Mouse (Mus musculus): ENCODE results near the gene Icosl. TPM values are rescaled to one million over a fixed set of nuclear protein-coding genes. Genes with fewer than 3 reads are reported as not detected.
A peak's percentile ranks its signal among the peaks of the same experiment; 100 is the strongest.

Gene Icosl
- polyA plus RNA-seq, 1 experiment from 2014 or later: 0.81 TPM

DNA sequence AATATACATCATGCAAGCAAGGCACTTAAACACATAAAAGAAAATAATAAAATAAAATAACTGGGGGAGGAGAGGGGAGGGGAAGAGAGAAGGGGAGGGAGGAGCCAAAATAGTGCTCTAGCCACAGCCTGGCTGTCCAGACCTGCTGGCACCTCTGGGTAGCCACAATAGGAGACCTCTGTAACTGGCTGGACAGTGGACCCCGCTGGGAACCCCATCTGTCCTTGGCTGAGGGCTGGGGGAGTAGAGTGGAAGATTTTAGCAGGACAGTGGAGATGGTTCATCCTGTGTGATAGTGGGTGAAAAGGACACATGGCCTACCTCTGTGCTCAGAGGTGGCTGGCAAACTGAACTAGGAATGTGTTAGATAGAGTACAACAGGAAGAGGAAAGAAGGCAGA, 24.6 kb upstream of the Icosl start:
- Histone ChIP-seq H3K27me3 (replicated peaks) (no peaks in the 10 kb centered on the region), H3K4me2 (no peak overlapping the region), H3K9me3 (replicated peaks) (no peaks in the 10 kb centered on the region), H3K36me3 (no peaks in the 10 kb centered on the region), H3K9ac (replicated peaks) (no peak overlapping the region), H3K4me1 (peaks cover 9% of the 10 kb centered on the region; the same call in 1 of the 2 replicates), H3K4me3 (replicated peaks) (no peak overlapping the region), H3K27ac (replicated peaks) (no peak overlapping the region)
- ATAC-seq (ENCODE audit: low FRiP score): no peak
- 83% methylated on average over 1 of the region's 1 CpGs for WGBS

DNA sequence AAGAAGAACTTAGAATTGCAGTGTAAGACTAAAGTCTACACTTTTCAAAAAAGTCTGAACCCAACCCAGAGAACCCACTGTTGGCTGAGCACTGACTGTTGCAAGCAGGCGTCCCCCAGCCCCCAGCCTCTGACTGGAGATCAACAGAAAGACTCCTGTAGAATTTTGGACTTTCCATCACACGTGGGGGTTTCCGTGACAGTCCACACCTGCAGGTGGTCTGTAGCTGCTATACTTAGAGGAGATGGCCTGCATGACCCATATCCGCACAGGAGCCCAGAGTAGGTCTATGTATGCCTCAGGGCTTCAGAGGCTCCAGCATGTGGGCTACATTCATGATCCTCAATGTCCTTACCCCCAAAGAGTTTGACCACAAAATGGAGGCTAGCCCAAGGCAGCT, 22.7 kb upstream of the Icosl start:
- Histone ChIP-seq H3K27me3 (replicated peaks) (no peaks in the 10 kb centered on the region), H3K4me3 (replicated peaks) (no peak overlapping the region), H3K27ac (replicated peaks) (no peak overlapping the region), H3K4me1 (peaks cover 9% of the 10 kb centered on the region; the same call in 1 of the 2 replicates), H3K36me3 (no peaks in the 10 kb centered on the region), H3K4me2 (no peak overlapping the region), H3K9me3 (replicated peaks) (no peaks in the 10 kb centered on the region), H3K9ac (replicated peaks) (no peak overlapping the region)
- ATAC-seq (ENCODE audit: low FRiP score): no peak
- 89% methylated on average over 4 of the region's 4 CpGs for WGBS

DNA sequence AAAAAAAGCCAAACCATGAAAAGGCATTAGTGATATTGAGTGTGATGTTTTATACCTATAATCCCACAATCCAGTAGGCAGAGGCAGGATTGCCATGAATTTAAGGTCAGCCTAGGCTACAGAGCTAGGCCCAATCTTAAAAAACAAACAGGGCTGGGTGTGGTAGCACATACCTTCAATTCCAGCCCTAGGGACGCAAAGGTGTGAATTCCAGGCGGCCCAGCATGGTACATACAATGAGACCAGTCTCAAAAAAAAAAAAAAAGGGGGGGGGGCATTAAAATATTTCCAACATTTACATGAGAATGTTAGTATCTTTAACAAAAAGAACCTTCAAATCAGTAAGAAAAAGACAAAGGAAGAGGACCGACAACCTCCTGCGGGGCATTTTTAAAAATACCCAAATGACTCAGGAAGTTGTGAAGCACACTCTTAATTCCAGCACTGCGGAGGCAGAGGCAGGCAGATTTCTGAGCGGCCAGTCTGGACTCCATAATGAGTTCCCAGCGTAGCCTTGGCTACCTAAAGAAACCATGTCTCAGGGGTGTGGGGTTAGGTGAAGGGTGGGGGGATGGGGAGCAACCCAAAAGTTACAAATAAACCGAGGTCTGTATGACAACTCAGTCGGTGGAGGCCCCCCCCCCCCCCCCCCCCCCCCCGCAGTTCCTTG, 20.9 kb upstream of the Icosl start:
- H3K9me3 ChIP-seq (replicated peaks): no peaks in the 10 kb centered on the region
- H3K4me3 ChIP-seq (replicated peaks): no peak overlapping the region
- no peaks in the 10 kb centered on the region for H3K36me3 ChIP-seq
- no peak overlapping the region for H3K27ac ChIP-seq (replicated peaks)
- H3K4me1 ChIP-seq: peaks cover 8% of the 10 kb centered on the region; the same call in 1 of the 2 replicates
- ATAC-seq (ENCODE audit: low FRiP score): no peak
- H3K9ac ChIP-seq (replicated peaks): no peak overlapping the region
- whole genome bisulfite sequencing: 92% methylated on average over 9 of the region's 10 CpGs
- no peak overlapping the region for H3K4me2 ChIP-seq
- H3K27me3 ChIP-seq (replicated peaks): no peaks in the 10 kb centered on the region

DNA sequence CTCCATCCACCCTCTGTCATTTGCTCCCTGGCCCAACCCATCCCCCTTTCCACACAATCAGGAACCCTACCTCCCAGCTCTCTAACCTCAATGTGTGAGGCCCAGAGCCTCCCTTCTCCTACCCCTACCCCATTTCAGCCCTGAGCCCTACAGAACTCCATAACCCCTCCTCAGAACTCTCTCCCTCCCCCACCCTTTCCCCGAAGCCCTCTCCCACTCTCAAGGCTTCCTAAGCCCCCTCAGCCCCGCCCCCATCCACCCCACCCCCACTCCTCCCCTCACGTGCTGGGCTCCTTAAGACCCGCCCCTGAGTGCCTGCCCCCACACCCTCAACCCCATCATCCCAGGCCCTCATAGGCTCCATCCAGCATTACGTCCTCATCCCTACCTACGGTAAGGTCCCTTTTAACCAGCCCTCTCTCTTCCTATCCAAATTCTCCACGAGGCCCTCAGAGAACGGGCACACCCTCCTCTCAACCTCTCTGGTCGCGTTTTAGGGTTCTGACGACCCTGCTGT, 19.5 kb upstream of the Icosl start:
- no peak for ATAC-seq (ENCODE audit: low FRiP score)
- Histone ChIP-seq H3K27ac (replicated peaks) (no peak overlapping the region), H3K9ac (replicated peaks) (no peak overlapping the region), H3K4me3 (replicated peaks) (no peak overlapping the region), H3K9me3 (replicated peaks) (no peaks in the 10 kb centered on the region), H3K27me3 (replicated peaks) (no peaks in the 10 kb centered on the region), H3K36me3 (no peaks in the 10 kb centered on the region), H3K4me2 (no peak overlapping the region), H3K4me1 (no peaks in the 10 kb centered on the region)
- 61% methylated on average over 11 of the region's 11 CpGs for WGBS

DNA sequence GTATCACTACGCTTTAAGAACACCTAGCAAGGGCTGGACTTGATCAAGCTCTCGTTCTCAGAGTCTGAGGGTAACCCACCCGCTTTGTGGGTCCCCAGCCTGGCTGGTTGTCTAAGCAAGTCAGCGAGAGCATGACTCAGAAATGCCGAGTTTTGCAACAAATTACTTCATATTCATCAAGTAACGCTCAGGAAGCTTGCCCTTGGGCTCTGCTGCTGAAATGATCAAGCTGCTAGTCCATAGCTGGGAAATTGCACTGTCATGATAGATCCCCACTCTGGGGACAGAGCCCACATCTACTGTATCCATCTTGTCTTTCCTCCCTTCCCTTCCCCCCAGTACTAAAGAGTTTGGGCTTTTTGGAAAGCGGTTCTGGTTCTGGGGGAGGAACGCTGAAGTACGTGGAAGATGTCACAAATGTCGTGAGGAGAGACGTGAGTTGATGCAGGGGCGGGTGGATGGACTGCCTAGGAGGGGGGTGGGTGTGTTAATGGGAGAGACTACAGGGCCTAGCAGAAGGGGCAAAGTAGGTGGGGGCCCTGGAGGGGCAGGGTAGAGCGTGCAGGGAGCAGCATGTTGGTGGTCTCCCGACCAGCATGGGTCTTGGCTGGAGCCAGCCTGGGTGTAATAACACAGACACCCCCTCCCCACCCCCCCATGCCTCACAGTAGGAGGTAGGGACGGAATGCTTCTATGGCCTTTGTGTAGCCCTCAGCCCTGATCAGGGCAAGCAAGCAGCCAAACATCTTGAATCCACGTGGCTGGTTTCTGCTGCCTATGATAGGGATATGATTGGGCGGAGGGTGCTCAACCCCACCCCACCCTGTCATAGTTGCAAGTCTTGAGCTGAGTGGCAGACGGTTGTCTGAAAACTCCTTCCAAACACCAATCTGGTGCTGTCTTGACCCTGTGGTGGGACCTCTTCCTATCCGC, 14.2 kb upstream of the Icosl start:
- H3K36me3 ChIP-seq: no peaks in the 10 kb centered on the region
- no peaks in the 10 kb centered on the region for H3K9me3 ChIP-seq (replicated peaks)
- WGBS: 73% methylated on average over 19 of the region's 19 CpGs
- no peak overlapping the region for H3K4me2 ChIP-seq
- H3K27me3 ChIP-seq (replicated peaks): no peaks in the 10 kb centered on the region
- no peak overlapping the region for H3K27ac ChIP-seq (replicated peaks)
- no peak overlapping the region for H3K4me3 ChIP-seq (replicated peaks)
- no peak for ATAC-seq (ENCODE audit: low FRiP score)
- H3K9ac ChIP-seq (replicated peaks): no peak overlapping the region
- no peaks in the 10 kb centered on the region for H3K4me1 ChIP-seq

DNA sequence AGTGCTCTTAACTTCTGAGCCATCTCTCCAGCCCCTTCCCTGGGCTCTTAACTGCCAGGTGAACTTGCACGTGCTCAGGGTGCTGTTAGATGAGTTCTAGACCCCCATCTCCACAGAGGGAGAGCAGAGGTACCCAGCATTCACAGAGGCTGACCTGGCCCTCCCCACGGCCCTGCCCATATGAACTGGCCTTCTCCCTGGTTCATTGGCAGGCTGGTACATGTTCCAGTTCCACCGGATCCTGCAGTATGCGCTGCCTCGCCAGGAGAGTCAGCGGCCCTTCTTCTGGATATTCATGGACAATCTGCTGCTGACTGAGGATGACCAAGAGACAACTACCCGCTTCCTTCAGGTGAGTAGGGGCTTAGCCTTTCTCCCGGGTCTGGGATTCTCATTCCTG, 12.0 kb upstream of the Icosl start:
- Histone ChIP-seq H3K27ac (replicated peaks) (no peak overlapping the region), H3K4me1 (no peaks in the 10 kb centered on the region), H3K9me3 (replicated peaks) (no peaks in the 10 kb centered on the region), H3K9ac (replicated peaks) (no peak overlapping the region), H3K4me2 (no peak overlapping the region), H3K36me3 (no peaks in the 10 kb centered on the region), H3K4me3 (replicated peaks) (no peak overlapping the region), H3K27me3 (replicated peaks) (no peaks in the 10 kb centered on the region)
- ATAC-seq (ENCODE audit: low FRiP score): no peak
- WGBS: 87% methylated on average over 8 of the region's 8 CpGs

DNA sequence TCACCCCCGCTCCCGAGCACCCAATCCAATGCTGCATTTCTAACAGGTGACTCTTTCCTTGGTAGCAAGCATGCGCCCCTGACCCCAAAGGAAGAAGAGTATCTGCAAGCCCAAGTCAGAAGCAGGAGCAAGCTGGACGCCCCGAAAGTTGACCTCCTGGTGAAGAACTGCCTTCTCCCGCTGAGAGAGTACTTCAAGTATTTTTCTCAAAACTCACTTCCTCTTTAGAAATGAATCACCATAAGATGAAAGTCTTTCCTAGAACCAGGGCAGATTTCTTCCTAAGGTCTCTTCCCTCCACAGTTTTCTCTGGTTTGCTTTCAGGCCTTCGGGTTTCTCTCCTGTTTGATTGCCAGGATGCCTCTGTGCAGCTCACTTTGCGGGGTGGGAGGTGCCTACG, 6.0 kb upstream of the Icosl start:
- WGBS: 84% methylated on average over 9 of the region's 9 CpGs
- peaks cover 8% of the 10 kb centered on the region for H3K27me3 ChIP-seq (replicated peaks)
- H3K9me3 ChIP-seq (replicated peaks): no peaks in the 10 kb centered on the region
- no peaks in the 10 kb centered on the region for H3K36me3 ChIP-seq
- no peak overlapping the region for H3K4me3 ChIP-seq (replicated peaks)
- no peak overlapping the region for H3K9ac ChIP-seq (replicated peaks)
- H3K27ac ChIP-seq (replicated peaks): no peak overlapping the region
- no peaks in the 10 kb centered on the region for H3K4me1 ChIP-seq
- H3K4me2 ChIP-seq: no peak overlapping the region
- ATAC-seq (ENCODE audit: low FRiP score): no peak

DNA sequence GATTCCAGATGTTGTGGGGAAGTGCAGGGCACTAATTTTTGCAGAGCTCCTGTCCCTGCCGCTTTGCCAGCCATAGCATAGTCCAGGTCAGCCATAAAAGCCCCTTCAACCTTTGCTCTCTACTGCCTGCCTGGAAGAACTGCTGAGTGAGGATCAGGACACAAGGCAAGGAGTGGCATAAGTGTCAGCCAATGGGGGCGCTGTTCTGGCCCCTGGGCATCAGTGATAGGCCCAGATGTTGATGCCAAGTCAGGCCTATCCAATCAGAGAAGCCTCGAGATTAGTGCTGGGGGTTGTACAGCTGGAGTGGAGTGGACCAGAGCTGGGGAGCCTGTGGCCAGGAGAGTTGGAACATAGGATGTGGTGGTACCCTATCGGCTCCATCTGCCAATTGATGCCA, 1.9 kb upstream of the Icosl start:
- Histone ChIP-seq H3K4me1 (peaks cover 13% of the 10 kb centered on the region), H3K27me3 (replicated peaks) (peaks cover 36% of the 10 kb centered on the region), H3K4me3 (replicated peaks) (no peak overlapping the region), H3K27ac (replicated peaks) (no peak overlapping the region), H3K9me3 (replicated peaks) (no peaks in the 10 kb centered on the region), H3K36me3 (no peaks in the 10 kb centered on the region), H3K4me2 (no peak overlapping the region), H3K9ac (replicated peaks) (no peak overlapping the region)
- ATAC-seq (ENCODE audit: low FRiP score): no peak
- WGBS: 41% methylated on average over 4 of the region's 4 CpGs

DNA sequence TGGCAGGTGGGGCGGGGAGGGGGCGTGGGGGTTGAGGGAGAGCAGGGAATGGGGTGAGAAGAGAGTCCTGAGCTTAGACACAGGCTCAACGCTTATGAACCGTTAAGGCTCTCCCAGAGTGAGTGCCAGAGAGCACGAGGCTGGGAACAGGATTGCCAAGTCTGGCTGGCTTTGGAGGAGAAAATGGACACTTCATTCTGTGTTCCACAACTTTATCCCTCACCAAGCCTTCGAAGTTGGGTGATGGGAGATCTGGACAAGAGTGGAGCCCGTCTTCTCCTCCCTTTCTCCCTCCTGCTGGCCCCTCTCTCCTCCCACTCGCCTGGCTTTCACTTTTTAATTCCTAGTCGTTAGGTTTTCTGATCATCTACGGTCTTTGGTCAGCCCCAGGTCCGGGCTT, 561 bp upstream of the Icosl start:
- Histone ChIP-seq H3K9ac (replicated peaks) (peak overlapping the region; percentile 63; the same call in 1 of the 2 replicates), H3K4me3 (replicated peaks) (peak overlapping the region; percentile 60), H3K27ac (replicated peaks) (no peak overlapping the region), H3K4me1 (peaks cover 13% of the 10 kb centered on the region), H3K4me2 (peak overlapping the region; percentile 98), H3K9me3 (replicated peaks) (no peaks in the 10 kb centered on the region), H3K27me3 (replicated peaks) (peaks cover 36% of the 10 kb centered on the region), H3K36me3 (no peaks in the 10 kb centered on the region)
- WGBS: 28% methylated on average over 11 of the region's 11 CpGs
- ATAC-seq (ENCODE audit: low FRiP score): no peak

DNA sequence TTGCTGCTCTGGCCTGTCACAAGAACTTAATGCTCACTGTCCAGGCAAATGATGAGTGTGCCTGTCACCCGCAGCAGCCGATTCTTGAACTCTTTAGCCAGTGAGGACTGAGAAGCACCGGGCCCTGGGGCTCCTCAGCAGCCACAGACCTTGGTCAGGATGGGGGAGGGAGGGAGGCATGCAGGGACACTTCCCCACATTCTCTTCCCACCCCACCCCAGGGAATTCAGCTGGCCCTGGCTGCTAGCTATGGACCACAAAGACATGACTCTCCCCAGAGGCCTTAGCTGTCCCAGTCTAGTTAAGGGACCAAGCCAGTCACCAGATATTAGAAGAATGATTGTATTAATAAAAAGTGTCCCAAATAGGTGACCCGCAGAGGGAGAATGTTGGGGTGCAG, 5.0 kb downstream of the Icosl start:
- ATAC-seq (ENCODE audit: low FRiP score): no peak
- peaks cover 9% of the 10 kb centered on the region for H3K4me1 ChIP-seq
- 79% methylated on average over 4 of the region's 4 CpGs for WGBS

DNA sequence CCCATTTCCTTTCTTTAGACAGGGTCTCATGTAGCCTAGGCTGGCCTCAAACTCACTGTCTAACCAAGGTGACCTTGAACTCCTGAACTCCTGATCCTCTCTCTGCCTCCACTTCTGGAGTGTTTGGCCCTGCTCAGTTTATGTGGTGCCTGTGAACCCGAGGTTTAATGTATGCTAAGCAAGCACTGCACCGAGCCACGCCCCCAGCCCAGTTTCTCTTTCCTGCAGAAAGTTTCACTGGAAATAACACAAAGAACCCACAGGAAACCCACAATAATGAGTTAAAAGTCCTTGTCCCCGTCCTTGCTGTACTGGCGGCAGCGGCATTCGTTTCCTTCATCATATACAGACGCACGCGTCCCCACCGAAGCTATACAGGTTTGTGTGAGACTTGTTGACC, 5.9 kb downstream of the Icosl start:
- WGBS: 82% methylated on average over 11 of the region's 11 CpGs
- H3K27ac ChIP-seq (replicated peaks): no peak overlapping the region
- H3K9me3 ChIP-seq (replicated peaks): no peaks in the 10 kb centered on the region

More for the DNA sequence above, 5.0 kb downstream of the Icosl start:
- Histone ChIP-seq H3K27ac (replicated peaks) (no peak overlapping the region), H3K4me3 (replicated peaks) (no peak overlapping the region), H3K36me3 (no peaks in the 10 kb centered on the region), H3K9me3 (replicated peaks) (no peaks in the 10 kb centered on the region), H3K9ac (replicated peaks) (no peak overlapping the region), H3K27me3 (replicated peaks) (peaks cover 20% of the 10 kb centered on the region), H3K4me2 (no peak overlapping the region)

DNA sequence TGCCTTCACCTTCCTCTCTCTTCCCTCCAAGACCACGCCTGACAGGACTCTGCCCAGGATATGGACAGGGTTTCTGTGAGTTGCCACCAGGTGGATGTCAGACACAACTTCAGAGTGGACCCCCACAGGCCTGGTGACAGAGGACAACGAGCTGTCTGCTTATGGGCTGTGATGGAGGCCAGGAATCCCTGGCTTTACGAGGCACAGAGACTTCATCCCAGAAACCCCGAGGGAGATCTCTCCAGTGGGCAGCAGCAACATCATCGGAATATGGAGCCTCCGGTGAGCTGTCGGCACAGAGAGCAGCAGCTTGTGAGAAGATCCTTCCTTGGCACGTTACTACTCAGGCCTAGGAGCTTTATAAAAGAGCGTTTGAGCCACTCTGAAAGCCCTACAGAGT, 8.8 kb downstream of the Icosl start:
- Histone ChIP-seq H3K4me2 (no peak overlapping the region), H3K27me3 (replicated peaks) (no peaks in the 10 kb centered on the region), H3K9me3 (replicated peaks) (no peaks in the 10 kb centered on the region), H3K9ac (replicated peaks) (no peak overlapping the region), H3K36me3 (no peaks in the 10 kb centered on the region), H3K4me1 (no peaks in the 10 kb centered on the region), H3K27ac (replicated peaks) (no peak overlapping the region), H3K4me3 (replicated peaks) (no peak overlapping the region)
- 84% methylated on average over 9 of the region's 9 CpGs for WGBS
- ATAC-seq (ENCODE audit: low FRiP score): no peak

More for the DNA sequence above, 5.9 kb downstream of the Icosl start:
- no peak for ATAC-seq (ENCODE audit: low FRiP score)
- Histone ChIP-seq H3K27me3 (replicated peaks) (peaks cover 12% of the 10 kb centered on the region), H3K4me3 (replicated peaks) (no peak overlapping the region), H3K4me1 (peaks cover under 1% of the 10 kb centered on the region), H3K9ac (replicated peaks) (no peak overlapping the region), H3K4me2 (no peak overlapping the region), H3K36me3 (no peaks in the 10 kb centered on the region)
